Mouse (Mus musculus) lung, embryonic 15.5 days (tissue): ENCODE results near the gene Ccdc12. TPM values are rescaled to one million over a fixed set of nuclear protein-coding genes. Genes with fewer than 3 reads are reported as not detected.

Source experiments
- ATAC-seq: fragments of 200-750 bp; cut with Nextera tagmentation; 2 replicates; pipeline ENCODE4 v1.8.0; 2017; ENCODE audit warnings: moderate number of reproducible peaks, borderline replicate concordance; ENCODE audit not compliant: low FRiP score, low TSS enrichment; ENCODE audit errors: extremely low read depth
- H3K27ac ChIP-seq: fragments of 300-500 bp; sonication (generic); 2 replicates; pipeline ENCODE4 v1.5.1; 2015; ENCODE audit warnings: moderate library complexity, mild to moderate bottlenecking, inconsistent platforms
- H3K27me3 ChIP-seq: fragments of 300-500 bp; sonication (generic); 2 replicates; pipeline ENCODE4 v1.6.1; 2015; ENCODE audit warnings: inconsistent platforms
- H3K36me3 ChIP-seq: fragments of 300-500 bp; sonication (generic); 2 replicates; pipeline ENCODE4 v1.6.1; 2015; ENCODE audit warnings: inconsistent platforms
- H3K4me1 ChIP-seq: fragments of 300-500 bp; sonication (generic); 2 replicates; pipeline ENCODE4 v1.6.1; 2015; ENCODE audit warnings: inconsistent platforms
- H3K4me2 ChIP-seq: fragments of 300-500 bp; sonication (generic); 2 replicates; pipeline ENCODE4 v1.6.1; 2015; ENCODE audit warnings: inconsistent platforms, mild to moderate bottlenecking, moderate library complexity
- H3K4me3 ChIP-seq: fragments of 300-500 bp; sonication (generic); 2 replicates; pipeline ENCODE4 v1.5.1; 2015; ENCODE audit warnings: mild to moderate bottlenecking, inconsistent platforms
- H3K9ac ChIP-seq: fragments of 300-500 bp; sonication (generic); 2 replicates; pipeline ENCODE4 v1.6.1; 2015; ENCODE audit warnings: inconsistent platforms
- H3K9me3 ChIP-seq: fragments of 300-500 bp; sonication (generic); 2 replicates; pipeline ENCODE4 v1.6.1; 2016; ENCODE audit warnings: inconsistent platforms
- WGBS: fragments of 180-500 bp; shearing (Covaris S2); methylation state at CpG from one replicate; pipeline ENCODE4 v1.1.7; 2015; 5-methylcytosine and 5-hydroxymethylcytosine counted together
- microRNA-seq: library from miRNA; unstranded; fragments of <30 nt; microRNA quantifications from one replicate; pipeline ENCODE4, GENCODE M21; 2016
- polyA plus RNA-seq: library from polyadenylated mRNA; unstranded; fragments of >200 nt; fragmentation: Nextera tagmentation; extraction: Ambion mirVana; gene quantifications from 2 replicates; pipeline ENCODE4 v1.2.1, GENCODE M21; 2015

The Ccdc12 gene
- polyA plus RNA-seq, 1 experiment from 2014 or later = 151 TPM

- no peak for ATAC-seq
- no peak overlapping the region for H3K9ac ChIP-seq
- 58% methylated on average over 5 of the region's 5 CpGs for WGBS
- H3K4me2 ChIP-seq = no peak overlapping the region
- H3K4me3 ChIP-seq = no peak overlapping the region
- H3K9me3 ChIP-seq = no peaks in the 10 kb centered on the region
- peak overlapping the region; percentile 44; the same call in 1 of the 2 replicates for H3K27ac ChIP-seq
- no peaks in the 10 kb centered on the region for H3K36me3 ChIP-seq
- H3K4me1 ChIP-seq = peaks cover 25% of the 10 kb centered on the region
- H3K27me3 ChIP-seq = no peaks in the 10 kb centered on the region; the same call in 1 of the 2 replicates
These were observed 95.1 kb downstream of the Ccdc12 start for GRCm38 (mm10) chr9:110751412-110751811.

GRCm38 (mm10) chr9:110752917-110753435 is 96.7 kb downstream of the Ccdc12 start:
- Histone ChIP-seq H3K36me3 (no peaks in the 10 kb centered on the region), H3K27ac (no peak overlapping the region), H3K4me2 (no peak overlapping the region), H3K4me1 (peaks cover 20% of the 10 kb centered on the region), H3K9me3 (no peaks in the 10 kb centered on the region), H3K9ac (no peak overlapping the region), H3K4me3 (no peak overlapping the region), H3K27me3 (no peaks in the 10 kb centered on the region; the same call in 1 of the 2 replicates)
- no peak for ATAC-seq
- 75% methylated on average over 4 of the region's 4 CpGs for whole genome bisulfite sequencing

- Histone ChIP-seq H3K4me2 (no peak overlapping the region), H3K27ac (no peak overlapping the region), H3K9ac (no peak overlapping the region), H3K4me3 (no peak overlapping the region), H3K4me1 (peaks cover 28% of the 10 kb centered on the region), H3K9me3 (no peaks in the 10 kb centered on the region), H3K36me3 (no peaks in the 10 kb centered on the region), H3K27me3 (no peaks in the 10 kb centered on the region; the same call in 1 of the 2 replicates)
- WGBS = 80% methylated on average over 4 of the region's 4 CpGs
- ATAC-seq = no peak
These were observed 97.5 kb downstream of the Ccdc12 start for GRCm38 (mm10) chr9:110753773-110754172.

- no peak for ATAC-seq
- Histone ChIP-seq H3K27me3 (no peaks in the 10 kb centered on the region), H3K4me3 (no peak overlapping the region), H3K36me3 (no peaks in the 10 kb centered on the region), H3K4me1 (peaks cover 37% of the 10 kb centered on the region), H3K9me3 (no peaks in the 10 kb centered on the region), H3K4me2 (no peak overlapping the region), H3K27ac (no peak overlapping the region), H3K9ac (no peak overlapping the region)
- WGBS = 81% methylated on average over 5 of the region's 5 CpGs
These were observed 101.5 kb downstream of the Ccdc12 start for GRCm38 (mm10) chr9:110757816-110758215.

GRCm38 (mm10) chr9:110758605-110759004 is 102.3 kb downstream of the Ccdc12 start:
- Histone ChIP-seq H3K27ac (no peak overlapping the region), H3K9me3 (no peaks in the 10 kb centered on the region), H3K9ac (no peak overlapping the region), H3K4me2 (no peak overlapping the region), H3K4me1 (peaks cover 45% of the 10 kb centered on the region), H3K36me3 (no peaks in the 10 kb centered on the region), H3K4me3 (no peak overlapping the region), H3K27me3 (no peaks in the 10 kb centered on the region)
- 43% methylated on average over 8 of the region's 8 CpGs for WGBS
- ATAC-seq = peak; percentile 53; the same call in 1 of the 2 replicates

- H3K4me1 ChIP-seq = peaks cover 47% of the 10 kb centered on the region
These were observed 103.0 kb downstream of the Ccdc12 start for GRCm38 (mm10) chr9:110759265-110759664.

GRCm38 (mm10) chr9:110760886-110761285 is 104.6 kb downstream of the Ccdc12 start:
- Histone ChIP-seq H3K4me2 (no peak overlapping the region), H3K4me3 (no peak overlapping the region), H3K27me3 (no peaks in the 10 kb centered on the region), H3K9ac (no peak overlapping the region), H3K36me3 (no peaks in the 10 kb centered on the region), H3K27ac (peak overlapping the region; percentile 84), H3K9me3 (no peaks in the 10 kb centered on the region), H3K4me1 (peaks cover 47% of the 10 kb centered on the region)
- WGBS = 68% methylated on average over 8 of the region's 8 CpGs
- ATAC-seq = no peak

More at GRCm38 (mm10) chr9:110759265-110759664, 103.0 kb downstream of the Ccdc12 start:
- Histone ChIP-seq H3K27ac (no peak overlapping the region), H3K9me3 (no peaks in the 10 kb centered on the region), H3K4me2 (no peak overlapping the region), H3K4me3 (no peak overlapping the region), H3K36me3 (no peaks in the 10 kb centered on the region), H3K27me3 (no peaks in the 10 kb centered on the region), H3K9ac (no peak overlapping the region)
- 44% methylated on average over 2 of the region's 2 CpGs for WGBS
- ATAC-seq = no peak

Small RNA genes lying within 50 kb of the gene (microRNA-seq; reads per million reads assigned to microRNA genes)
- not detected for gene Mir8107

Other genes with a start within 250 kb of the Ccdc12 start
- gene Ptpn23, start 248.3 kb upstream of the Ccdc12 start, polyA plus RNA-seq = 16.2 and 19.1 TPM in 2 replicates
- 2.9 and 3.7 TPM in 2 replicates for gene Ngp, start 236.8 kb upstream of the Ccdc12 start, polyA plus RNA-seq
- 7.6 and 8.9 TPM in 2 replicates for gene Klhl18, start 179.8 kb upstream of the Ccdc12 start, polyA plus RNA-seq
- gene Kif9, start 179.5 kb upstream of the Ccdc12 start, polyA plus RNA-seq = 1.4 and 1.8 TPM in 2 replicates
- gene Setd2, start 123.9 kb upstream of the Ccdc12 start, polyA plus RNA-seq = 33.0 and 33.4 TPM in 2 replicates
- gene Nradd, start 32.1 kb upstream of the Ccdc12 start, polyA plus RNA-seq = 51.2 and 55.6 TPM in 2 replicates
- 3.6 and 4.2 TPM in 2 replicates for gene Nbeal2, start 2.3 kb upstream of the Ccdc12 start, polyA plus RNA-seq
- gene Myl3, start 85.4 kb downstream of the Ccdc12 start, polyA plus RNA-seq = 19.8 and 68.6 TPM in 2 replicates
- 78.8 and 79.7 TPM in 2 replicates for gene Pth1r, start 90.6 kb downstream of the Ccdc12 start, polyA plus RNA-seq
- gene Prss42, start 141.7 kb downstream of the Ccdc12 start, polyA plus RNA-seq = not detected in 2 replicates
- not detected in 2 replicates for gene Prss44, start 157.5 kb downstream of the Ccdc12 start, polyA plus RNA-seq
- not detected in 2 replicates for gene Prss43, start 170.2 kb downstream of the Ccdc12 start, polyA plus RNA-seq
- not detected in 2 replicates for gene Prss45, start 178.1 kb downstream of the Ccdc12 start, polyA plus RNA-seq
- gene Prss46, start 188.0 kb downstream of the Ccdc12 start, polyA plus RNA-seq = not detected in 2 replicates
- gene Prss50, start 201.5 kb downstream of the Ccdc12 start, polyA plus RNA-seq = 0.14 TPM in 1 of 2 replicates, not detected in the other
- gene Als2cl, start 223.4 kb downstream of the Ccdc12 start, polyA plus RNA-seq = 5.9 and 8.7 TPM in 2 replicates
- gene Tmie, start 223.6 kb downstream of the Ccdc12 start, polyA plus RNA-seq = 1.1 and 1.3 TPM in 2 replicates